Mouse (Mus musculus) cortical plate, adult 2 months (tissue): ENCODE measurements around the gene Hoxc5.

ENCODE experiments used
- CTCF ChIP-seq: fragments of 200-500 bp; IDR thresholded peaks from 2 replicates; pipeline ENCODE4 v1.5.1; 2011; ENCODE audit warnings: mild to moderate bottlenecking, control low read depth, low read length; ENCODE audit not compliant: insufficient read depth; ENCODE audit errors: extremely low read depth
- POLR2A ChIP-seq: fragments of 200-500 bp; IDR thresholded peaks from 2 replicates; pipeline ENCODE4 v1.6.1; 2011; ENCODE audit warnings: mild to moderate bottlenecking, low read length, control low read depth; ENCODE audit not compliant: insufficient read depth; ENCODE audit errors: extremely low read depth

- TF ChIP-seq POLR2A (no peak), CTCF (no peak)
Observed at GRCm38 (mm10) chr15:102959663-102960191, 7.5 kb upstream of the Hoxc5 start.
